Mouse (Mus musculus) Patski (cell line): ENCODE results near the gene Rhox10. TPM values are rescaled to one million over a fixed set of nuclear protein-coding genes. Genes with fewer than 3 reads are reported as not detected.
"Not testable (repeated sequence)": the region's sequence is repeated elsewhere in the genome, so short reads cannot be mapped to it uniquely, and the experiment has no call there.

Experiments used
- ATAC-seq: fragments of 100-300 bp; one replicate; pipeline ENCODE4 v1.8.0; 2021
- CTCF ChIA-PET: fragments of 350-600 bp; sonication (Branson Sonifier 250); formaldehyde crosslinking; loops from one replicate; lab custom pipeline; 2022; ENCODE audit warnings: inconsistent platforms; lab: Charles Lee
- POLR2A ChIA-PET: fragments of 350-600 bp; sonication (Branson Sonifier 250); formaldehyde crosslinking; loops from one replicate; lab custom pipeline; 2022; ENCODE audit warnings: antibody characterized with exemption, inconsistent platforms; lab: Charles Lee
- DNase-seq: peaks from one replicate; pipeline ENCODE4 v3.0.0-alpha.2; 2011; ENCODE audit warnings: low read depth, low spot score
- H3K27me3 ChIP-seq: fragments of 371-371 bp; one replicate; pipeline ENCODE4 v1.5.1; 2021
- CTCF ChIP-seq: fragments of 100-300 bp; IDR thresholded peaks from one replicate; pipeline ENCODE4 v1.5.1; 2021
- in situ Hi-C: fragments of 300-500 bp; cut with MboI; formaldehyde crosslinking; loops from 3 replicates; pipeline ENCODE4 v1.11.1; 2018; ENCODE audit warnings: low pct_unique_long_range_greater_than_20kb, mixed read lengths
- polyA plus RNA-seq: library from polyadenylated mRNA; unstranded; gene quantifications from one replicate; pipeline ENCODE4 v1.2.3, GENCODE M21; 2021

Gene Rhox10
- polyA plus RNA-seq, result not detected

DNA sequence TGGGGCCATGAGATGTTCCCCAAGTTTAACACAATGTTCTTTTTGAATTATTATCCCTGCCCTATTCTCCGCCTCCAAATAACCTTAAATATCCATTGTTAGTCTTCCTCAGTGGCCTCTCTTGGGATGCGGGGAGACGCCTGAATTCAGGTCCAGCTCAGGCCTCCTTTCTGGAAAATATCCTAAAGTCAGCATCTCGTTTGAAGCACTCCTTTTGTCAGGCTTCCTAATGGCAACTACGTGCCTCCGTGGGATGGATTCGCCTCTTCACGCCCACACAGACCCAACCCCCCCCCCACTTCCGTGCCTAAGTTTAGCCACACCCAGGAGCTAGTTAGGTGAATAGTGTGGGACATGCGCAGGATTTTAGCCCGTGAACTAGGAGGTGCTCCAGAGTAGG lies at the start of gene Rhox10:
Gene Rhox10 (plus strand): TSS at position 301 of the 400 bp plus-strand sequence.
- TF ChIP-seq CTCF, result no peak
- ATAC-seq, result no peak
- DNase-seq, result no peak
- in situ Hi-C loops, result no loop called here
- POLR2A ChIA-PET, result no interaction called here
- CTCF ChIA-PET, result no interaction called here
- peaks cover 9% of the 10 kb centered on the region for H3K27me3 ChIP-seq

DNA sequence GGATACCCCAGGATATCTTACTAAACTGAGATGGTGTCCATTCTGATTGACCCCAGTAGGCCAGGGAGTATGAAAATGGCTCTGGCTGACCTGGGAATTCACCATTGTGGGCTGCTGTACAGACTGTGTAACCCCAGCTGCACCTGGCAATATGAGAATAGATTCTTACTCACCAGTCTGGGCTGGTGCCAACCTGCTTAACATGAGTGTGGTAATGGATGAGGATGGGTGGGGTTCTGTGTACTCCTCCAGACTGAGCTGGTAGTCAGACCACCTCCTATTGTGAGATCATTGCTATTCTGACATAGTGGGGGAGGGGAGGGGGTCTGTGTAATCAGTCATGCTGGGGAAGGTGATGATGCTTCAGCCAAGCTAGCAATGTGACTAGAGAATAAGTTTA lies 47.7 kb upstream of the Rhox10 start, which contains the start of gene Btg1-ps1:
Gene Btg1-ps1 (minus strand): TSS at position 219 of the 400 bp plus-strand sequence.
- POLR2A ChIA-PET, H3K27me3 ChIP-seq, CTCF ChIA-PET, ATAC-seq, DNase-seq, in situ Hi-C loops: not testable (repeated sequence)

DNA sequence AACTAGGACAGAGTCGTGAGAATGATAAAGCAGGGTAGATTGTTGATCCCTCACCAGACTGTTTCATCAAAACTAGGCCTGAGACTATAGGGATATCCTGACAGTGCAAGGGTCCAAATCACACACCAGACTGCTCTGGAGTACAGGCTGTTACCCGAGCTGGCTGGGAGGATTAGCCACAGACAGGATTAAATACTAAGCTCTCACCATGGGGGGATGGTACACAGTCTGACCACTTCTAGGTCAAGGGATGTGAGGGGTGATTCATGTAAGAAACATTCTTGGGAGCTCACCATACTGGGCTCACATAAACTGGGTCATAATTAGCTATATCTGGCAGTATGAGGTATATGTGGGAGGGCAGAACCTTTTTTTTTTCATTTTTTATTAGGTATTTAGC lies 32.4 kb upstream of the Rhox10 start:
- DNase-seq (no peak), ATAC-seq (no peak)
- no peak for TF ChIP-seq CTCF
- CTCF ChIA-PET, result no interaction called here
- in situ Hi-C loops, result no loop called here
- H3K27me3 ChIP-seq, result no peaks in the 10 kb centered on the region
- POLR2A ChIA-PET, result no interaction called here

DNA sequence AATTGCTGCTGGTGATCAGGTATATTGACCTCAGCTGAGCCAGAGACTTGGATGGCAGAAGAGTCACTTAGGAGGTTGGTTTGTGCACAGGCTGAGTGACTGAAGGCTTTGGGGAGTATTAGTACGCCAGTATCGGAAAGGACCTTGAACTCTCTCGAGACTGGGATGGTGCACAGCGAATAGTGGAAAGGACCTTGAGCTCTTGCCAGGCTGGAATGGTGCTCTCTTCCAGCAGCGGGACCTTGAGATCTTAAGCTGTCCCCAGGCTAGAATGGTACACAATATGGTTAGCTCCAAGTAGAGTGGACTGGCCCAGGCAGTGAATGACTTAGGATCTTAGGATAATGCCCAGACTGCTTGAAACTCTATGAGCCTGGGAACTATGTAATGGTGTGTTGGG lies 26.6 kb upstream of the Rhox10 start:
- CTCF ChIA-PET, result no interaction called here
- no peaks in the 10 kb centered on the region for H3K27me3 ChIP-seq
- POLR2A ChIA-PET, result no interaction called here
- in situ Hi-C loops, result no loop called here
- DNase-seq (no peak), ATAC-seq (no peak)
- no peak for TF ChIP-seq CTCF

DNA sequence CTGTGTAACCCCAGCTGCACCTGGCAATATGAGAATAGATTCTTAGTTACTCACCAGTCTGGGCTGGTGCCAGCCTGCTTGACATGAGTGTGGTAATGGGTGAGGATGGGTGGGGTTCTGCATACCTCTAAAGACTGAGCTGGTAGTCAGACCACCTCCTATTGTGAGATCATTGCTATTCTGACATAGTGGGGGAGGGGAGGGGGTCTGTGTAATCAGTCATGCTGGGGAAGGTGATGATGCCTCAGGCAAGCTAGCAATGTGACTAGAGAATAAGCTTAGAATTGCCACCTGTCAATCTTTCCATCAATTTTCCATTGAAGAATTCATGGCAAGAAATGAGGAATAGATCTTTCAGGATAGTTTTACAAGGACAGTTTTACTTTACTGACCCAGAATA lies 23.3 kb upstream of the Rhox10 start, which contains the start of gene Btg1-ps2:
Gene Btg1-ps2 (minus strand): TSS at position 101 of the 400 bp plus-strand sequence.
- H3K27me3 ChIP-seq, DNase-seq, ATAC-seq, POLR2A ChIA-PET, in situ Hi-C loops, CTCF ChIA-PET: not testable (repeated sequence)

DNA sequence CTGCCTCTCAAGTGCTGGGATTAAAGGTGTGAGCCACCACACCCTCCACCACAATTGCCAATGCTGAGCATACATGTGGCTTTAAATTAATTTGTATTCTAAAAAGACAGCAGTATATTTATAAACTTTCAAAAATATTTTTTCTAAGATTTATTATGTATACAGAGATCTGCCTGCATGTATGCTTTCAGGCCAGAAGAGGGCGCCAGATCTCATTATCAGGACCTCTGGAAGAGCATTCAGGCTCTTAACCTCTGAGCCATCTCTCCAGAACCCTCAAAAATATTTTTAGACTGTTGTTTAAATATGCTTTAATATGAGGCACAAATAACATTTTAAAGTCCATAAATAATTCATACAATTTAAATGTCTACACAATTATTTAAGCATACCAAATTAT lies 4.7 kb upstream of the Rhox10 start:
- DNase-seq (no peak), ATAC-seq (no peak)
- CTCF ChIA-PET, result no interaction called here
- POLR2A ChIA-PET, result no interaction called here
- peaks cover 21% of the 10 kb centered on the region for H3K27me3 ChIP-seq
- in situ Hi-C loops, result no loop called here
- peak; percentile 82 for TF ChIP-seq CTCF

DNA sequence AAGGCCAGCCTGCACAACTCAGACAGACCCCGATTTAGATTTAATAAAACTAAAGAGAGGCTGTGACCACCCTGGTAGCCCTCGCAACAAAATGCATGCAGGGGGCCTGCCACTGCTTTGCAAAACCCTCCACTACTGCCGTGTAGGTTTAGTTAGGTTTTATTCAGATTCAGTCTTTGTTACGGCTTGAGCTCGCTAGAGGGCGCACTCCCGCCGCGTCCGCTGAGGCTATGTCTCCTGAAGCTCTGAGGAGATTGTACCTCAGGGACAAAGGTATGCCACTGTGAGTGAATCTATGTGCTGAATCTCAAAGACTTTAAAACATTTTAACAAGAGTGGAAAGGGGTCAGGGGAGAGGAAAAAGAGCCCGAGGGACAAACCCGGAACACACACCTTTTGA lies 18.0 kb downstream of the Rhox10 start:
- DNase-seq (no peak), ATAC-seq (peak; percentile 65)
- POLR2A ChIA-PET, result no interaction called here
- CTCF ChIA-PET, result interaction anchor here (1.7 kb wide), 1 partner anchor 16 kb away, joined by 3 read pairs; no protein-coding TSS in a partner anchor
- in situ Hi-C loops, result no loop called here
- peaks cover 54% of the 10 kb centered on the region for H3K27me3 ChIP-seq
- peak; percentile 81 for TF ChIP-seq CTCF

DNA sequence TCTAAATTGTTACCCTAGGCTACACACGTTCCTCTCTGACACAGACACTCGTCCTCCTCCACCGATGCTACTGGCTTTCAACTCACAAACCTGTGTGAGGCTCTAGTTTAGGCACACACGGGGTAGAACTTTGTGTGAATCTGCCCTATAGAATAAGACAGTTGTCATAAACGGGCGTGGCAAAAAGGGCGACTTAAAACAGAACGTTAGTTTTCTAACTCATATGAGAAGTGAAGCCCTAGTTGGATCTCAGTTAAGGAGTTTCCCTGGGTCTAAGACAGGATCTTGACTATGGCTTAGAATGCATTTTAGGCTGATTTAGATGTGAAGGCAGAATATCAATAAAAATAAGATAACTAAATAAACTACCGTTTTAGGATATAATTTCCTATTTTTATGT lies 18.8 kb downstream of the Rhox10 start, which contains the start of gene Rhox11:
Gene Rhox11 (minus strand): TSS at position 101 of the 400 bp plus-strand sequence.
- DNase-seq (no peak), ATAC-seq (no peak)
- in situ Hi-C loops, result no loop called here
- CTCF ChIA-PET, result no interaction called here
- POLR2A ChIA-PET, result no interaction called here
- TF ChIP-seq CTCF, result no peak
- H3K27me3 ChIP-seq, result peaks cover 53% of the 10 kb centered on the region

DNA sequence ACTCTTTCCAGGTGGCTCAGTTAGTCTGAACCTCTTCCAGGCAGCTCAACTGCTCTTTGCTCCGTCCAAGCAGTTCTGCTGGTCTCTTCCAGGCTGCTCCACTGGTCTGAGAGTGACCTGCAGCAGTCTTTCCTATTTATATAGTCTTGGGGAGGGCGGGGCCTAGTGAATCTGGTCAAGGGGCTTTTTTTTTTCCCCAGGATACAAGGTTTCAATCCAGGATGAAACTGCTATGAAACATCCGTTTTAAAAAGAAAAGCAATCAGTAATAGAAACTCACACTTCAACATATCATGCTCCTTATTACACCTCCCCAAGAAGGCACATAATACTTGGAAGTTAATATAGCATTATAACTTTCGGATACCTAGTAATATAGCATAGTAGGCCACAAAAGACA lies 44.5 kb downstream of the Rhox10 start, which contains the start of gene Rhox12:
Gene Rhox12 (minus strand): TSS at position 101 of the 400 bp plus-strand sequence.
- no peak for DNase-seq
- ChIA-PET POLR2A (no interaction called here), CTCF (no interaction called here)
- ATAC-seq, result no peak
- in situ Hi-C loops, result no loop called here
- no peak for TF ChIP-seq CTCF
- H3K27me3 ChIP-seq, result peaks cover 20% of the 10 kb centered on the region

DNA sequence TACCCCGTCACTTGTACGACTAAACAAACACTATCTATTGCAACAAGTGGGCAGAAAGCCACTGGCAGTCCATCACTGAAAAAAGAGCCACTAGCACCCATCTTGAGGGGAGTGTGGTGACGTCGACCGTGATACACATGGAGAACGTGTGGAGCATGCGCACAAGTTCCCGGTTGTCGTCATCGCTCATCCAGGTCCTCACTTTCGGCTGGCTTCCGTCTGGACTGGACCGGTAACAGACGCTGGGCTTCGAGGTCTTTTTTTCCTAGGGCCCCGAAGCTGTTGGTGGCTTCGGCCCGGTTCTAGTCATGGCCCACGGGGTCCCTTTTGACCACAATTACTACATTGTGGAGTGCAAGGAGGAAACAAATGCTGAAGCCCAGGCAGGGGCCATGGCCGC lies 54.7 kb downstream of the Rhox10 start, which contains the start of gene Rhox13:
Gene Rhox13 (plus strand): TSS at position 238 of the 400 bp plus-strand sequence.
- POLR2A ChIA-PET, result no interaction called here
- no peak for ATAC-seq
- in situ Hi-C loops, result no loop called here

More for the DNA sequence above, 54.7 kb downstream of the Rhox10 start, which contains the start of gene Rhox13:
- no peak for TF ChIP-seq CTCF
- CTCF ChIA-PET, result no interaction called here
- DNase-seq, result no peak
- H3K27me3 ChIP-seq, result no peaks in the 10 kb centered on the region

Other genes with a start within 250 kb of the Rhox10 start
- gene Rhox6, start 239.6 kb upstream of the Rhox10 start, polyA plus RNA-seq, result not detected
- gene Rhox7a, start 234.8 kb upstream of the Rhox10 start, polyA plus RNA-seq, result not detected
- gene Rhox8, start 187.5 kb upstream of the Rhox10 start, polyA plus RNA-seq, result not detected
- not detected for gene Rhox7b, start 169.2 kb upstream of the Rhox10 start, polyA plus RNA-seq
- gene Rhox9, start 164.7 kb upstream of the Rhox10 start, polyA plus RNA-seq, result not detected
- gene Btg1-ps1, start 47.7 kb upstream of the Rhox10 start, polyA plus RNA-seq, result not detected
- gene Btg1-ps2, start 23.4 kb upstream of the Rhox10 start, polyA plus RNA-seq, result not detected
- not detected for gene Rhox11, start 18.7 kb downstream of the Rhox10 start, polyA plus RNA-seq
- gene Rhox12, start 44.4 kb downstream of the Rhox10 start, polyA plus RNA-seq, result not detected
- gene Rhox13, start 54.7 kb downstream of the Rhox10 start, polyA plus RNA-seq, result not detected
- 24.9 TPM for gene Zbtb33, start 123.3 kb downstream of the Rhox10 start, polyA plus RNA-seq
- gene Tmem255a, start 186.0 kb downstream of the Rhox10 start, polyA plus RNA-seq, result 0.01 TPM
- gene Atp1b4, start 249.7 kb downstream of the Rhox10 start, polyA plus RNA-seq, result not detected